ENCODE assay signal across 11 mouse cellular contexts in the genomic region with DNA sequence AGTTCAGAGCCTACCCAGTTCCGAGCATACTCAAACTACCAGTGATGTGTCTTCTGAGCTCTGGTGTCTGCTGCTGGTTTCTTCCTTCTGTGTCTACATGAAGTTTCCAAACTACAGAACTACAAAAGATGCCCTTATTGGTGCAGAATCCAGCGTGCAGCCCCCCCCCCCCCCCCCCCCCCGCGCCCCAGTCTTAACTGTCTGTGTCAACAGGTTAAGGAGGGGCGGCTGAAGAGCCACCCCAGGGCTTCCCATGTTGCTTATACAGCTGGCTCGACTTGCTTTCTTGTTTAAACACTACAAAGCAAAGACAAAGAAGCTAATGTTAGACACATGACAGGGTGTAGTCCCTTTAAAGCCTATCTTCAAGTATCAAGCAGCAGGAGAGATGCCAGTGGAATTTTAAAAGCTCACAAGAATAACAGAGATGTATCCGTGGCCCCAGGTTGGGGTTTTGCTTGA.
DNase-seq lines count a peak whose midpoint lies in the region; ATAC-seq and TF ChIP-seq lines count a peak whose summit lies in the region.
"Had no signal": no experiment of that assay in that cellular context is flagged by ENCODE, and none has a peak within 500 bp of the region (broad histone marks: within the 10 kb centered on the region; RNA-seq: fewer than 3 reads in every experiment).

No protein-coding gene starts in this region.

- H3K36me3 ChIP-seq in hindbrain, embryonic 13.5 days = no peaks in the 10 kb centered on the region
- H3K36me3 ChIP-seq in neural tube, embryonic 12.5 days = no peaks in the 10 kb centered on the region

- no peak for TF ChIP-seq CTCF in gastrocnemius, adult 2 months (IDR thresholded peaks at IDR 0.05)
- TF ChIP-seq CTCF in lung, adult 2 months (IDR thresholded peaks at IDR 0.05; ENCODE audit: insufficient read depth, low read length) = no peak

- 13% methylated on average over 6 of the region's 7 CpGs for WGBS in lung, adult 2 months
- 6% methylated on average over 5 of the region's 7 CpGs for WGBS in hindbrain, embryonic 13.5 days
- 9% methylated on average over 5 of the region's 7 CpGs for WGBS in neural tube, embryonic 12.5 days

- no peak for DNase-seq in gastrocnemius, adult 2 months
- DNase-seq in gastrocnemius, postnatal 14 days = no peak
- peak; percentile 24 for DNase-seq in lung, postnatal 10 days
- no peak for DNase-seq in lung, adult 2 months
- no peak for DNase-seq in T-cell, adult 2 months (ENCODE audit: low spot score)
- DNase-seq in right cerebral cortex, adult 18-20 months = no peak
- DNase-seq: cerebellum, adult 8-10 months; gastrocnemius, postnatal 36 days; layer of hippocampus, postnatal 36 days had no signal

- H3K4me3 ChIP-seq in gastrocnemius, adult 2 months = no peak overlapping the region
- H3K4me3 ChIP-seq in lung, adult 2 months (replicated peaks; ENCODE audit: extremely low read depth, low read depth, low read length) = no peak overlapping the region
- no peak overlapping the region for H3K4me3 ChIP-seq in hindbrain, embryonic 13.5 days
- no peak overlapping the region for H3K4me3 ChIP-seq in neural tube, embryonic 12.5 days

- TF ChIP-seq POLR2A in lung, adult 2 months (IDR thresholded peaks at IDR 0.05; ENCODE audit: borderline replicate concordance, extremely low read depth, low read depth, low read length) = no peak

- 0 out of 2 replicates have a peak overlapping the region, but pooled peaks have one; percentile 20 for H3K27ac ChIP-seq in gastrocnemius, adult 2 months
- H3K27ac ChIP-seq in hindbrain, embryonic 13.5 days = 0 out of 2 replicates have a peak overlapping the region, but pooled peaks have one; percentile 44
- H3K27ac ChIP-seq in neural tube, embryonic 12.5 days = no peak overlapping the region

- H3K27me3 ChIP-seq in hindbrain, embryonic 13.5 days = no peaks in the 10 kb centered on the region
- H3K27me3 ChIP-seq in neural tube, embryonic 12.5 days (replicated peaks) = no peaks in the 10 kb centered on the region

- H3K4me1 ChIP-seq in lung, adult 2 months (ENCODE audit: control insufficient read depth, insufficient read depth, low read length) = peaks cover 5% of the 10 kb centered on the region; the same call in 1 of the 2 replicates
- H3K4me1 ChIP-seq in hindbrain, embryonic 13.5 days (replicated peaks) = peaks cover 24% of the 10 kb centered on the region
- peaks cover 17% of the 10 kb centered on the region for H3K4me1 ChIP-seq in neural tube, embryonic 12.5 days

- H3K4me2 ChIP-seq in hindbrain, embryonic 13.5 days = no peak overlapping the region
- H3K4me2 ChIP-seq in neural tube, embryonic 12.5 days (replicated peaks) = peak overlapping the region; percentile 28

- intact Hi-C loops in gastrocnemius, adult 2 months (cut with DNase I) = no loop called here
- intact Hi-C loops in gastrocnemius, postnatal 14 days (cut with DNase I; ENCODE audit: low total_unique reads) = no loop called here

- no peak overlapping the region for H3K9ac ChIP-seq in hindbrain, embryonic 13.5 days
- no peak overlapping the region for H3K9ac ChIP-seq in neural tube, embryonic 12.5 days

- ATAC-seq in hindbrain, embryonic 13.5 days (ENCODE audit: low FRiP score) = no peak; the same call in 1 of the 2 replicates
- peak; percentile 43; the same call in 1 of the 2 replicates for ATAC-seq in neural tube, embryonic 12.5 days (ENCODE audit: low FRiP score, low read depth)

- H3K9me3 ChIP-seq in hindbrain, embryonic 13.5 days = no peaks in the 10 kb centered on the region
- no peaks in the 10 kb centered on the region for H3K9me3 ChIP-seq in neural tube, embryonic 12.5 days
